Mouse (Mus musculus): ENCODE data around the gene Map3k10.

The Map3k10 gene

DNA sequence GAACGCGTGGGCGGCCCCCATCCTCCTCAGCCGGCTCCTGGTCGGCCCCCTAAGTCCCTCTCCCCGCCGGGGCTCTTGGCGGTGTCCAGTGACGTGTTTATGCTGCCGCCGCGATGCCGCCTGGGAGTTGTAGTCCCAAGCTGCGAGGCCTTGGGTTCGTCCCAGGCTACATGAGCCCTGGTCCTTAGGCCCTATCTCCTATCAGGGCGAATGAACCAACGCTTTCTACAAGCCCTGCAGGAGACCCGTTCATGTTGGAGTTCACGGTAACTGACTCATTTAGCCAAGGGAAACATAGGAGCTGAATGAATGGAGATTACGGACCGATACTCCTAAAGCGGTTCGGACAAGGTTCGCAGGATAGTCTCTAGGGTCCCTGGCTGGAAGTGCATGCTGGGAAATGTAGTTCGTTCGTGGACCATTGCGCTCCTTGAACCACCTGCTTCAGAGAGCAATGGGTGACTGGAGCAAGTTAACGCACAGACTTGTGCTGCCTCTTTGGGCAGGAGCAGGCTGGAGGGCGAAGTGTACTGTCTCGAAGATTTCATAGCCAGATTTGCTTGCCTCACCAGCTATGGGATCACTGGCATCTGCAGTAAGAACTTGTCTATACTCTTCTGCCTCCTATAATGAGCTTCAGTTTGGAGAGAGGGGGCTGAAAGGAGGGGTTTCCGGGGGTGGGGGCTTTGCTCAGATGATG is at the start of gene Map3k10:
Gene Map3k10, minus strand, starts transcription at position 77 of the 700 bp plus-strand sequence.
- peak; percentile 96 for DNase-seq (ENCODE audit: inconsistent ontology term)

GRCm38 (mm10) chr7:27721951-27722350 is 47.6 kb upstream of the Map3k10 start:
- no peak for DNase-seq (ENCODE audit: inconsistent ontology term)

DNA sequence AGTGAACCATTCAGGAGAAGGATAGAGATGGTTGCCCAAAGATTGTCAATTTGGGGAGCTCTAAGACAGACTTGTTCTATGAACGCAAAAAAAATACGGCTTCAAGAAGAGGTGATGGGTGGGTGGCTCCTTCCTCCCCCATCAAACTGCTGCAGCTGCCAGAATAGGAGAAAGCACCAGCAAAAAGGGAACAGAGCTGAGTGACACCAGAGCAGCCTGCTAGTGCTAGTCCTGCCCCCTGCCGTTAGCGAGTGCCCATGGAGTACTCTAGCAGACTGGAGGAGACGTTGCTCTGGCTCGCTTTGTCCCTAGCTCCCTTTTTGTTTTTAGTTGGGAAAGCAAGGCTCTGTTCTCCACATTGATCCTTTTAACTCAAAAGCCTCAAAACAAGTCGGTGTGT is 36.0 kb upstream of the Map3k10 start:
- DNase-seq (ENCODE audit: inconsistent ontology term): no peak

- DNase-seq (ENCODE audit: inconsistent ontology term): no peak
Observed at GRCm38 (mm10) chr7:27696711-27697110, 22.3 kb upstream of the Map3k10 start.

DNA sequence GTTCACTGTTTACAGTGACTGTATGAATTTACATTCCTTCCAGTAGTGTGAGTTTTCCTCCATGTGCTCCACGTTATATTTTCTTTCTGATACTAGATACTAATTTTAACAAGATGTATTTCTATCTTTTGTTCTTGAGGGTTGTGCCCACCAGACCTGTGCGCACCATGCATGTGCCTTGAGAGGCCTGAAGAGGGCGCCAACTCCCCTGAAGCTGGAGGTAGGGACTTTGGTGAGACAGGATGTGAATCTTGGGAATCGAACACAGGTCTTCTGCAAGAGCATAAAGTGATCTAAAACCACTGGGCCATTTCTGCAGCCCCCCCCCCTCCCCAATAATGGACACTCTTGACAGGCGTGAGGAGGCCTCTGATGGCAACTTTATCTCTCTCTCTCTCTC is 16.7 kb upstream of the Map3k10 start:
- no peak for DNase-seq (ENCODE audit: inconsistent ontology term)

GRCm38 (mm10) chr7:27688815-27689612 is 14.6 kb upstream of the Map3k10 start, which contains the start of gene Zfp607b:
TSS of gene Zfp607b (plus strand) at chr7:27689340.
- peak; percentile 98 for DNase-seq (ENCODE audit: inconsistent ontology term)

DNA sequence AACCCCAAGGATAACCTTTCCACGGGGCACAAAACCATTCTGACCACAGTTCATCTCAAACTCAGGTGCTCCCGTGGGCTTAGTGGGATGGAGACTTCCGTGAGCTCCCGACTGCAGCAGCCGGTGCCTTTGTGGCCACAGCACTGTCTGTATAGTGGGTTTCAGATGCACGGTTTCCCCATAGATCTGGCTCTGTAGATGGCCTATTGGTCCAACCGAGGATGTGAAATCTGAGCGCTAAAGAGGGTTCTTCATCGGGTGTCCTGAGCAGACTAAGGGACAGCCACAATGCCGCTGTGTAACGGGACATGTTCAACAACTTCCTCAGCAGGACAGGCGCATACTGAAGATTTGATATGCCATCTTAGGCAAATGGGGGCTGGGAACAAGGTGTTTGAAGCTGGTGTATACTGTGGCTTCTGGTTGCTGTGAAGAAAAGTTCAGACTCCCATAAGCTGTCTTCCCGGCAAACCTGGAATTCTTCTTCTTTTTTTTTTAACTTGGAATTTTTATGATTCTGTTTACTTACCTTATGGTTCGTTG is 13.9 kb upstream of the Map3k10 start:
- no peak for DNase-seq (ENCODE audit: inconsistent ontology term)

DNA sequence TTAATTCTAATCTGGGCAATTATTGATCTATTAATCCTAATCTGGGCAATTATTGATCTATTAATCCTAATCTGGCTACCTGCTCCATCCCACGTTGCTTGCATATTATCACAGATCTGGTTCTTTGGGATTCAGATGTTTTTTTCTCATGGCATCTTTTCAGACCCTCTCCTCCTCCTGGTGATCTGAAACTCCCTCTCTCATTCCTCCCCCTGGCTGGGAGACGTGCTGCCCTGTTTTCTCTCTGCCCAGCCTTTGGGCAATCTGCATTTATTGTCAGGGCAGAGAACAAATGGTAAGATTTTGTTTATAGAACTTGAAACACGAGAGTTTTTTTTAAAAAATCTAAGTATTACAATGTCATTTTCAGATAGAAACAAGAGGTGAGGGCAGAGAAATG is 13.4 kb upstream of the Map3k10 start:
- no peak for DNase-seq (ENCODE audit: inconsistent ontology term)

- no peak for DNase-seq (ENCODE audit: inconsistent ontology term)
Observed at GRCm38 (mm10) chr7:27687043-27687442, 12.6 kb upstream of the Map3k10 start.

DNA sequence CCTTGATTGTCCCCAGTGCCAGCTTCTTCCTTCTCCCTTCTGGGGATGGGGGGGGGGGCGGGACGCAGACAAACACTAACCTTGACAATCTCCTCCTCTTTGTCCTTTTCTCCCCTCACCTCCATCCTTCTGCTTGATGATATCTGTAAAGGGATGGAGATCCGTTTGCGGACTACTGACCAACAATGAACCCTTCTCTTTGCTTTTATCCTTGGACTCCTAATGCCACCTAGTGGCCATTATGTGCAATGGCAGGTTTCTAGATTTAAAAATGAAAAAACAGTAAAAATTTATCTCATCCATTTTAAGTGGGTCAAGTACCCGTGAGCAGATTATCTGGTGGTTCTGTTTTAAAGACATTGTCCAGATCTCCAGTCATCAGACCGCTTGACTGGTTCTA is 11.3 kb upstream of the Map3k10 start:
- peak; percentile 43 for DNase-seq (ENCODE audit: inconsistent ontology term)

DNA sequence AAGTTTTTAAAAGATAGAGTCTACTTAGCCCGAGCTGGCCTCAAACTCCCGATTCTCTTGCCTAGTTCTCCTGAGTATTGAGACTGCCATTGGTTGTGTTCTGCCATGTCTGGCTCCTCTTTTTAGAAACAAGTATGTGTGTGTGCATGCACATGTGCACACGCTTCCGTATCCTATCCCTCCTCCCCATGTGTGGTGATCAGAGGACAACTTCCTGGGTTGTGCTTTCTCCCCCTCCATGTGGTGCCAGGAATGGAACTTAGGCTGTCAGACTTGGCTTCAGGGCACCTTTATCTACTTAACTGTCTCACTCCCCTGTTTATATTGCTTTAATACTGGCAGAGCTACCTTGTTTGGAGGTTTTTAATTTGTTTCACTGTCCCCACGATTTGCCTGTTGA is 10.8 kb upstream of the Map3k10 start:
- DNase-seq (ENCODE audit: inconsistent ontology term): no peak

DNA sequence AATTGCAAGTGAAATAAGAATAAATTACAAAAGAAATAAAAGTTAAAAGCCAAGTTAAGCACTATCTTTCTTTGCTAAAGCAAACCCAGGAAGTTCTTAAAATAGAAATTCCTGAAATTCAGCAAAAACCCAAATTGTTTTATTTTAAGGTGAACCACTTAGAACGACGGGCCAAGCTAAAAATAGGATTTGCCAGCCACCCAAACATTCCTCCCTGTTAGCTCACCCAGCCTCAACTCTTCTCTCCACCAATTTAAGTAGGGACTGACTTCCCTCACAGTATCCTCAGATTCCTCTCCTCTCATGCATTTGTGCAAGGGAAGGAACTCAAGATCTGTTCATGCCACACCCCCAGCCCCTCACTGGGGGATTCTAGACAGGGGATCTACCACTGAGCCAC is 8.8 kb upstream of the Map3k10 start:
- no peak for DNase-seq (ENCODE audit: inconsistent ontology term)

GRCm38 (mm10) chr7:27675222-27675612 is 819 bp upstream of the Map3k10 start:
- no peak for DNase-seq (ENCODE audit: inconsistent ontology term)

GRCm38 (mm10) chr7:27674195-27674521 is 240 bp downstream of the Map3k10 start:
- no peak for DNase-seq (ENCODE audit: inconsistent ontology term)

- peak; percentile 25 for DNase-seq (ENCODE audit: inconsistent ontology term)
Observed at GRCm38 (mm10) chr7:27673575-27674131, 745 bp downstream of the Map3k10 start.

GRCm38 (mm10) chr7:27673064-27673574 is 1.3 kb downstream of the Map3k10 start:
- no peak for DNase-seq (ENCODE audit: inconsistent ontology term)

DNA sequence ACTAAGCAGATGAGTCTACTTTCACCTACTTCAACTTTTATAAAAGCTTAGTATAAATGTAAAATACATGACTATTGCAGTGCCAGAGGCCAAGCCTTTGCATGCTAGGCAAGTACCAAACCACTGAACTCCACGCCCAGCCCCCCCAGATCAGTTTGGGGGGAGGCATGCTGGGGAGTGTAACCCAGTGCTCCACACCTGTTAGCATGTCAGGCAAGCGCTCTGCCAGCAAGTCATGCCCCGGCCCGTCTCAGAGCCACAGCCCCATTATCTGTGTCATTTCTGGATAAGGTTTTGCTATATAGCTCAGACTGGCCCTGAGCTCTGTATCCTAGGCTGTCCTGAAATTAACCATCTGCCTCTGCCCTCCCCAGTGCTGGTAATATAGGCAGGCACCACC is 12.4 kb downstream of the Map3k10 start:
- DNase-seq (ENCODE audit: inconsistent ontology term): no peak

DNA sequence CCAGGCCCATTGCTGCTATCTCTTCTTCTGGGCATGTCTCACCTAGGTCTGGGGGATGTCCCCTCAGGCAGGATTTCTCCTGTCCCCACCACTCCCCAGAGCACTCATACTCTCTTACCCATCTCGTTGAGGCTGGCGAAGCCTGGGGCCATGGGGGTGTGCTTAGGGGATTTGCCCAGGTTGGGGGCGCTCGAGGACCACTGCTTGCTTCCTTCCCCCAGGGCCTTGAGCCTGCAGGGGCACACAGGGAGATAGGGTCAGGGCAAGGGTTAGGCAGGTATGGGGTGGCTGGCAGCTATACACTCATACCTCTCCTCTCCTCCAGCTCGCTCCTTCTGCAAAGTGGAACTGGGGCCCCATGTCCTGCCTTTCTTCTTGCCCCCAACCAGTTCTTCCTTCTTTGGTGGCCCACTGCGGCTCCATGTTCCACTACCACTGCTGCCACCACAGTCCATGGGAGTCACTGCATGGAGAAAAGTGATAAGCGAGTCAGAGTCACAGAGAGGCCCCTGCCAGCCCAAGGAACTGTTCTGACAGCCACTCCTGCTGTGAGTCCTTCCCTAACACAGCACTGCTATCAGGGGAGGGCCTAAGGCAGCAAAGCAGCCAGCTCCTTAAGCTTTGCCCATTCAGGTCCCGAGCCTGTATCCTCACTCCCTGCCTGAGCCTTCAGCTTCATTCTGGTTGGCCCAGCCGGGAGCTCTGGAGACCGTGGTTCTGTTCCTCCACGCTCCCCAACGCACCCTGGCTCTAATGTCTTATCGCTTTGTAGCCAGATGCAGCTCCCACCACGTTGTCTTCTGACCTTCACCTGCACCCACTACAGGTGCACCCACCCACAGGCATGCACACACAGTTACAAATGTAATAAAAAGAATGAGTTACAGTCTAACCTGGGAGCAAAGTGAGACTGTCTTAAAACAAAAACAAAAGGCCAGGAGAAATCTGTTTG is 15.4 kb downstream of the Map3k10 start:
- DNase-seq (ENCODE audit: inconsistent ontology term): no peak

- no peak for DNase-seq (ENCODE audit: inconsistent ontology term)
Observed at GRCm38 (mm10) chr7:27657824-27658395, 16.5 kb downstream of the Map3k10 start.

DNA sequence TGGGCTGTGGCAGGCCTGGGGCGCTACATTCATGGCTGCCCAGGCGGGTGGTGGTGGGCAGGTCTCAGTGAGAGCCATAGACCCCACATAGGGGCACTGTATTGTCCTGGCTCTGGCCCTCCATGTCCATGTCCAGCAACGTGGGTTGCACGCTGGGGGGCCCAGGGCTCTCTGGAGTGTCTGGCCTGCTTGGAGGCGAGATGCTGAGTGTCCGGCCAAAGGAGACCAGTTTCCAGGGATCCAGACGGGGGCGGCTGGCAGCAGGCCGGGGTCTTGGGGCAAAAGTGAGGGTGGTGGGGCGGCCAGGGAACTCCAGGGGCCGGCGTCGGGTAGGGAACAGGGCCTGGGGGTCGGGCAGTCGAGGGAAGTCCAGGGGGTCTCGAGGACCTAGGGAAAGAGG is 17.8 kb downstream of the Map3k10 start:
- no peak for DNase-seq (ENCODE audit: inconsistent ontology term)

- DNase-seq (ENCODE audit: inconsistent ontology term): no peak
Observed at GRCm38 (mm10) chr7:27655545-27655944, 18.9 kb downstream of the Map3k10 start.
